Mouse (Mus musculus) lung, adult 18-20 months (tissue): ENCODE measurements around the gene Vasp.

Source experiments
- DNase-seq, 2 experiments: peaks; one replicate each; pipeline ENCODE4 v3.0.0; 2022; ENCODE audit warnings: mixed read lengths in 2 of 2

Vasp gene

DNA sequence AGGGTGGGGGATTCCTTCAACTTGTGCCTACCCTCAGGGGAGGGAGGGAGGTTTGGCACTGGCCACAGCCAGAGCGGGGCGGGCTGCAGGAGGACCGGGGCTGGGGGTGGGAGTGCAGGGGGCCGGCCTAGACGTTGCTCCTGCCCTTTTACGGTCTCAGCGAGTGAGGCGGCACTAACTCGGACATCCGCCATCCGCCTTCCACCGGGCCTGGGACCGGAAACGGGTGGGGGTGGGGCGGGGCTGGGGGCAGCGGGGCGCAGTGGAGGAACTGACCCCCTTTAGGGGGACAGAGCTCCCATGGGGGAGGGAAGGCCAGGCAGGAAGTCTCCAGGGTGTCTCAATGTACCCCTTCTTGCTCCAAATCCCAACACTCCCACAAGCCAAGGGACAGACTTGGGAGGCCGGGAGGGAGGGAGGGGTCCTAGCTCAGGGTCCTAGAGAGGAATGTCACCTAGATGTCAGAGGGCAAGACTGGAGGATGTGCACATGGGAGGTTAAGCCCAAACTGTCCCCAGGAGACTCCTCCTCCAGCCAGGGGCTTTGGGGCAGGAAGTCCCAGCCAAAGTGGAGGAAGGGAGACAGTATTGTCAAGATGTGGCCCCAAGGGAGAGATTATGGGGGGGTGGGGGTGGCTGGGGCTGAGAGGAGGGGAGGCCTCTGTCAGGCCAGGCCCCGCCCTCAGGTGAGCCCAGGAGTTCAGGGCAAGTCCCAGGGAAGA lies 1.7 kb downstream of the Vasp start:
- peak; percentile 78 to 86 for DNase-seq

DNA sequence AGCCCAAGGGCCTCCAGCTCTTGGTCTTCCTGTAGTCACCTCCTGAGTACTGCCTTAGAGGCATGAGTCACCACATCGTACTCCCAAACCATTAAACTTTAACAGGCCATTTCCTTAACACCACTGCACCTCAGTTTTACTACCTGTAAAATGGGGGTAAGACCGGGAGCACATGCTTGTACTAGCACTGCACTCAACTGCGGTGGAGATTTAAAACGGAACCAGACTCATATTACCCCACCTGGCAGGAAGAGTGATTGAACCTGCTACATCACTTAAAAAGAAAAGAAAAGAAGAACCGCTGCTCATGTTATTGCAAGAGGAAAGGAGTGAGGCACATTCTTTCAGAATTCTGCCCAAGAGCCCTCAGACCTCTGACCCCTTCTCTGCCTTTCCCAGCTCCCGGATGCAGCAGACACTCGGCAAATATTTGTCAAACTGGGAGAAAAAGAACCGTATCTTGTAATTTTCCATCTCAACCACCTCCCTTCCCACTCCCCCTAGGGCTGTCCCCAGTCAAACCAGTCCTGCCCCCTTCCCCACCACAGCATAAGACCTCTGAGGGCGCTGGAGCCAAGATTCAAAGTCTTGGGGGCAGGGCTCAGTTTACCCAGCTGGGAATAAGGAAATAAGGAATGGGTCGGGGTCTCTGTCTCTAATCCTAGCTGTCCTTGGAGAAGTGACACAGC lies 2.5 kb downstream of the Vasp start:
- peak; percentile 56 to 70 for DNase-seq

DNA sequence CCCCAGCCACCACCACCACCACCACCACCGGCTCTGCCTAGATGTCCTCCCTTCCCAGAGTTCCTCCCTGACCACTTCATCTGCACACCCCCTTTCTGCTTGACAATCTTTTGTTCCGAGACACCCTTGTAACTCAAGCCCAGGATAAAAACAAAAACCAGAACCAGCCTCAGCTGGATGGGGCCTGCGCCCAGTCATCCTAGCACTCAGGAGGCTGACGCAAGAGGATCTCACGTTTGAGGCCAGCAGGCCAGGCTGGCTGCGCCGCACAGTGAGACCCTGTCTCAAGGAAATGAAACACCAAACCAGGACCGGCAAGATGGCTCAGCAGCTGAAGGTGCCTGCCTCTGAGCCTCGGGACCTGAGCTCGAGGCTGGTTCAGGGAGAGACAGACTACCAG lies 4.6 kb downstream of the Vasp start:
- peak; percentile 57 to 70 for DNase-seq

DNA sequence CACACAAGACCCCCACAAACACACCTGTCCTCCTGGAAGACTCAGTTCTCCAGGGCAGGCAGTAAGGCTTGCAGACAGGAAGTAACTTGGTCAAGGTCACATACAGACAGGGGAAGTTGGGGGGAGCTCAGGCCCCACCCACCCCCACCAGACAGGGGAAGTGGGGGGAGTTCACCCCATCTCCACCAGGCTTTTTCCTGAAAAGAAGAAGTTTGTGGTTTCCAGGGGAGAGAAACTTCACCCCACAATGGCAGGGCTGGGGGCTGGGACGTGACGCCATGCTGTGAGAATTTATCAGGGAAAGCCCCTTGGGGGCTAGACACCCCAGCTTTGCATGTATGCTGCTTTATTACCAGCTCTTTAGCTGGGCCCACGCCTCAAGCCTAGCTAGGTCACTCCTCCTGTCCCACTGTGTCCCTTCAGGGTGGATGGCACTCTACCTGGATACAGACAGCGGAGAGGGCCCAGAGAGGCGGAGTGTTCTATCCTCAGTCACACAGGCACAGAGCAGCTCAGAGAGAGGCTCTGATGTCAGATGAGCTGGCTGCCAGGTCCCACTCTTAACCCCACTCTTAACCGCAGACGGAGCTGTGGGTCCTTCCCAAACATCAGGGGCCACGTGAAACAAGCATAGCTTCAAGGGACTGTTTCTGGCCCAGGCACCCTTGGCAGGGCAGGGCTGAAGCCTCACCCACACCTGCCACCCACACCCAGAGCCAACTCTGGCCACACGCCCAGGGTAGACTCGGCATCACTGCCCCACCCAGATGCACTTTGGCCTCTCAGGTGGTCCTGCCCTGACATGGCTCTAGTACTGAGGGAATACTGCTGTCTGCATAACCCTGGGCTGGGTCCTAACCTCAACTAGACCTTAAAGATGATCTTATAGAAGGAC lies 5.4 kb downstream of the Vasp start:
- DNase-seq, result peak; percentile 67 to 70

DNA sequence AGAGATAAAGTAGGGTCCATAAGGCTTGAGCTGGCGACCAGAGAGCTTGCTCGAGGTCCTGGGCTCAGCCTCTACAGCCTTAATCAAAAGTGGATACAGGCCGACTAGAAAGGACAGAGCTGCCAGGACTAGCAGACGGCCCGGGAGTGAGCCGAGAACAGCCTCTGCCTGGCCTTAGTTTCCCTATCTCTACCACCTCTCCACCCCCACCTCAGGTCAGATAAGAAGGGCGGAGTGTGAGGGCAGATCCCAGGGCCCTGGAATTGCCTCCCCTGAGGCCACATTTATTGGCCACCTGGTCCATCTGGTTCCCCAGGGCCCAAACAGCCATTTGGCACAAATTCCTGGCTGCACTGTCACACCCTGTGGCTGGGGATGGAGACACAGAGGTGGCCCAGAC lies 6.5 kb downstream of the Vasp start:
- no peak for DNase-seq

DNA sequence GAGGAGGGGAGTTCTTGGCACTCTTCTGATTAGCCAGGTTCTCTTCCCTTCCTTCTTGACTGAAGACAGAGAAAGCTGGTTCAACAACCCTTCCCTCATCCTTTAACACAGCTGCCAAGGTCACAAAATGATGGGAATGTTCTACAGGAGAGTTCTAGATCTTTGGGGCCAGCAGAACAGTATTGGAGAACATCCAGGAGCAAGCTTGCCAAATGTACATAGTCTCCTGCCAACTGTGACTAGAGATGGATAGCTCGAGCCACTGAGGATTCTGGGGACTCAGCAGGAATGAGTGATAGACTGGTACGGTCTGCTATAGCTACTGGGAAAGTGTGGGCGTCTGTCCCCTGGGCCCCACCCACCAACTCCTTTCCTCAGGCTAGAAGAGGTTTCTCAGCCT lies 13.3 kb downstream of the Vasp start:
- peak in 1 of 2 experiments; percentile 27 for DNase-seq

DNA sequence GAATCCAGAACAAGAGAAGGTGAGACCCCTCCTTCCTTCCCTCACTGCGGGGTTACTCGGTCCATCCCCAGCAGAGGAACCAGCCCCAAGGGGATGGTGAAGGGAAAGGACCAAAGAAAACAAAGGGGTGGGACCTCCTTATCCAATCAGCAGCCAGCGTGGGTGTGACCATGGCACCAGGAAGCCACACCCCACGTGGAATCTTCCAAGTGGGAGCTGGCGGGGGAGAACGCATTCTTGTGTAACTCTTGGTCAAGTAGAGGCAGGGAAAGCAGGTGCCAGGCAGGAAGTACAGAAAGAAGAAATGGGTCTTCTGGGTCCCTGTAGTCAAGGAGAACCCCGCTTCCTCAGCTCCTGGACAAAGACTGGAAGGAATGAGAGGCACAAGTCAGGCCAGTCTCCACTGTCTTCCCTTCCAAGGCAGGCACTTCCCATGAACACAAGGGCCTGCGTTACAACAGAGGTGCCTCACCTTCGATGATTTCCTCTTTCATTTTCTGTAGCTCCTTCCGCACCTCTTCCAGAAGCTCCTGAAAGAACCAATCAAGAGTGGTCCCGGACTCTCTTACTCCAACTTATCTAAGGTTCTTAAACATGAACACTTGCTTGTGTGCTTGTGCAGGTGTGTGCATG lies 14.1 kb downstream of the Vasp start:
- DNase-seq, result peak; percentile 90 to 93

DNA sequence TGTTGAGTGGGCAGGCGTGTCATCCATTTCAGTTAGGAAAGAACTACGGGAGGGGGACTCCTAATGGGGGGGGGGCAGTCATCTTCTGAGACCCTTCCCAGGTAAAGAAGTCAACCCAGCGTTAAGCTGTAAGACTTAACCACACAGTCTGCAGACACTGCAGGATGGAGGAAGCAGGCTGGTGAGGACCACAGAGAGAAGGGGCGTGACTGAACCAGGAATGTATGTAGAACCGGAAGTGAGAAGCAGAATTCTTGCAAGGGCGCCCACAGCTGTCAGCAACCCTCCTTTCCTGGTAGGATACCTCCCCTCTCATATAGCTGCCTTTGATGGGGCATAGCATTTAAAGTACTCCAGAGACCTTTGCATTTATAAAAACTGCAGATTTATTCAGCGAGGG lies 15.1 kb downstream of the Vasp start:
- no peak for DNase-seq

DNA sequence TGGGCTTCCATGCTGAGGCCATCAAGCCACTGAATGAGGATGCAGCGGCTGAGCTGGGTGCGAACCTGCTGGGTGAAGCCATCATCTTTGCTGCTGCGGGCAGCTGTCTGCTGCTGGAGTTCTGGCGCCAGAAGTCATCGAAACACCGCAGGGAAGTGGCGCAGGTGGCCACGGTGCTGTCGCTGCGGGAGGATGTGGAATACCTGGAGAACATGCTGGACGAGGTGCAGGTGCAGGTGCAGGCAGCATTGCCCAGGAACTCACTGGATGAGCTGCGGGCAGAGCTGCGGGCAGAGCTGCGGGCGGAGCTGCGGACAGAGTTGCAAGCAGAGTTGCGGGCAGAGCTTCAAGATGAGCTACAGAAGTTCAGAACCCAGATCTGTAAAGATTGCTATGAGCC lies 16.2 kb downstream of the Vasp start:
- DNase-seq, result no peak

DNA sequence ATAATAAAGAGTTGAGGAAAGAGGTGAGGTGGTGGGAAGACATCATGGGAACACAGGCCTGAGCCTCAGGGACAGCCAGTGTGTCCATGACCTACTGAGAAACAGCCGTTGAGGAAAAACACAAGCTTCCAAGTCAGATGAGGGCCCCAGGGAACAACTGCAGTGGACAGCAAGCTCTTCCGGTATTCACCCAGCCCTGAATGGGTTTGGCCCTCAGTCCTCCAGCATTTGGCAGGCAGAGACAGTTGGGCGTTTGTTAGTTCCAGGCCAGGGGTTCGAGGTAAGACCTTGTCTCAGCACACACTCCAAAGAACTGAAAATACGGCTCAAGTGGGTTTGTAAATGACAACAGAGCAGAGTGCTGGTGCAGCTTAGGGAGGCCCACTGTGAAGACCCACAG lies 18.2 kb downstream of the Vasp start:
- DNase-seq, result no peak

DNA sequence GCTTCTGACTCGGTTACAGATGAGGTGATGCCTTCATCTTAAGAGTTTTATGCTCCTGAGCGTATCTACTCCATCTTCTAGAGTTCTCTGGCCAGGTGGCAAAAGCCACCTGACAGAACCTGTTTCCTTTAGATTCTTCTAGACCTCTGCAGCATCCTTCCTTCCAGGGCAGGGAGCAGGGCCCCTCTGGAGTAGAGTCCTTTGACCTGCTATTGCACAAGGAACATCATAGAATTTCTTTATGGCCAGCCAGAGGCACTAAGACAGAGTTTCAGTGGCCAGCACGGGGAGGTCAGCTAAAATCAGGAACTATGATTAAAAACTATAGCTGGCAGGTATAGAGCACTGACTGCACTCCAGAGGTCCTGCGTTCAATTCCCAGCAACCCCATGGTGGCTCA lies 19.5 kb downstream of the Vasp start:
- DNase-seq, result no peak

DNA sequence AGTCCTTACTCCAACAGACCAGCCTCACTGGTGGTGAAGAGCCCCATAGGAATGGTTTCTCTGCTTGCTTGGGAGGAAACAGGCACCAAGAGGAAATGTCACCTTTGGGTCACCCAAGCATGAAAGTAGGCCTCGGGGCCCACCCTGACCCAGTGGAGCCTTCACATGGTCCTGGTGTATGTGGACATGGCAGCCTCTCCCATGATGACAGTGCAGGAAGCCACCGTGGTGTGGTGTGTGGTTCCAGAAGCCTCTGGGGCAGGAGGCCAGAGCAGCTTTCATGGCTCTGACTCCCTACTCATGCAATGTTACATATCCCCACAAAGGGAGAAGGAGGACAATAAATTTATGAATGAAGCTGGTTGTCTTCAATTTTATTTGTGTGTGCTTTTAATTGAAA lies 24.1 kb downstream of the Vasp start:
- DNase-seq, result no peak

DNA sequence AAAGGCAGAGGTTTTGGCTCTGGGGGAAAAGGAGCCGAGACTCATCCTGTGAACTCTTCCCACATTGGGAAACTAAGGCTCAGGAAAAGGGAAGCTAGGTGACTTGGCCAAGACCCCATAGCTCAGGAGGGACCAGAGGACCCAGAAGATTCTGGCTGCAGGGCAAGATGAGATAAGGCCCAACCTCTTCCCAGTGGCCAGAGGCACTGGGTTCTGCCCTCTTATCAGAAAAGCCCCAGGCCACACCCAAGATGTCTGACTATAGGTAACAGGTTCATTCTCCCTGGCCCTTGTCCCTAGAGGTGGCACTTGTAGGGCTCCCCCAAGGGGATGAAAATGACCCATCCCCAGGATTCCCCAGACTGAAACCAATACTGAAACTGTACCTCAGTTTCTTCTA lies 24.8 kb downstream of the Vasp start:
- DNase-seq, result no peak

DNA sequence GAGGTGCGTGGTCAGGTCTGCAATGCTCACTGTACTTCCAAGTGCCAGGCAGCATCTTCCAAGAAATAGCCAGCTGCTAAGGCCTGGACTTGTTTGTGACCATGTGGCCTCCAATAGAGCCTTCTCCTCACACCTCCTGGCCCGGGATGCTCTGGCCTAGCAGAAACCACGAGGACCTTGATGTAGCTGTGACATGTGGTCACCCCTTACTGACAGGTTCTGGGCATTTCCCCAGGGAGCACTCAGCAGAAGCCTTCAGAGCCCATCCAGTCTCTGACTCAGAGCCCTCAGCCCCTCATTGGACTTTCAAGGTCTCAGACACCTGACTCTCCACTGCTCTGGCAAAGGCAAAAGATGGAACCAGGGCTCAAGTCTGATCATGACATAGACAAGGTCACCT lies 26.5 kb downstream of the Vasp start:
- DNase-seq, result no peak

DNA sequence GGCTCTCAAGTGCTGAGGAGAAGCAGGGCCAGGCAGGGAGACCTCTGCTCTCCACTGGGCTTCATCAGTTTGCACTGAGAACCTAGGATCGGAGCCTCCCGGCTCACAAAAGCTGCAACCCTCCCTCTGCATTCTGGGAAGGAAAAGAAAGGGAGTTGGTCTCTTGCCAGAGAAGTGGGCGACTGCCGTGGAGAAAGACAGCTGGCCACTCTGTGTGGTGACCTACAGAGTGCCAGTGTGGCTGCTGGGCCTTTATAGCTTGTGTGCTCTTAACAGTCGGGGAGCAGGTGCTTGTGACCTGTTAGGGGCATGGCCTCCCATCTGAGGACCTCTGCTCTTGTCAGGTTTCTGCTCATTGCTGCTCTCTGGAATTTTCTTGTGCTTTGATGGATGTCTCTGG lies 27.8 kb downstream of the Vasp start:
- no peak for DNase-seq

DNA sequence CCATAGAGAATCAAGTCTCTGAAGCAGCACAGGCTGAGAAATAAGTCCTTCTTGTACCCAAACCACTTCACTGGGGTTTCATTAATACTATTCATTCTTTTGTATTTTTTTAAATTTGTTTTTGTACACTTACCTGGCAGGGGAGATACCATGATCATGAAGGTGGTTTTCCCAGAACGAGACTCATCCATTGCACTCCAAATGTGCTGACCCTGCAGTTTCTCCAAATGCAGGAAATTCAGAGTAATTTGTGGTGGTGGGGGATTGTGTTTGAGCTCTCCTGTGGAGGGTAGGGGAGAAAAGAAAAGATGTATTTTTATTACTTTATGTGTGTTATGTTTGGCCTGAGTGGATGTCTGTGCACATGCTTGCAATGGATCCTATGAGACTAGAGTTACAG lies 29.6 kb downstream of the Vasp start:
- no peak for DNase-seq

DNA sequence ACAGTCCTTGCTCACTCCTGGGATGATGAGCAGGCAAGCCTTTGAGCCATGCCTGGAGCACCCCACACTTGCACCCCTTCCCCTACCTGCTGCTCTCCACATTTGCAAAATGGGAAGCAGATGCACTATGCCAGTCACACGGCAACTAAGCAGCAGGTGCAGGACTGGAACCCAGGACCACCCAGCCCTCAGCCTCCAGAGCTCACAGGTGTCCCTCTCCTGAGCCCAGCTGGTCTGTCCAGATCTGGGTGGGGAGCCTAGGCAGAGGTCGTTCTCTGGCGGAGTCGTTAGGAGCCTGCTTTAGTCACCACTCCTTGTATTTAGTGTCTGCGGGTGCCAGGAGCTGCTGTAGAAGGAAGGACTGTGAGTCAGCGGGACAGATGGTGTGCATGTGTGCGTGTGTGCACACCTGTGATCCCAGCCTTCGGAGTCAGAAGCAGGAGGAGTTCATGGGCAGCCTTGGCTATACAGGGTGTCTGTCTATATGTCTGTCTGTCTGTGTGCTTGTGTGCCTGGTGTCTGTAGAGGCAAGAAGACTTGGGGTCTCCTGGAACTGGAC lies 30.6 kb downstream of the Vasp start:
- DNase-seq, result no peak

DNA sequence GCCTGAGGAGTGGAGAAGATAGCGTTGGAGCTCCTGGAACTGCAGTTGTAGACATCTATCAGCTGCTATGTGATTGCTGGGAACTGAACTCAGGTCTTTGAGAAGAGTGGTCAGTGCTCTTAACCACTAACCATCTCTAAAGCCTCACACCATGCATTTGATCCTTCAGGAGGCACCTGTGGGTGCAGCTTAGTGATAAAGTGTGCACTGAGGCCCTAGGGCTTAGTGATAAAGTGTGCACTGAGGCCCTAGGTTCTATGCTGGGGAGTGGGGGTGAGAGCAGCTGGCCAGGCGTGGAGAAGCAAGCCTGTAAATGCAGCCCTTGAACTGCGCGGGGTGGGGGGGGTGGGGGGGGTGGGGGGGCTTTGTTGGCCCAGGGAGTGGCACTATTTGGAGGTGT lies 31.6 kb downstream of the Vasp start:
- DNase-seq, result no peak

DNA sequence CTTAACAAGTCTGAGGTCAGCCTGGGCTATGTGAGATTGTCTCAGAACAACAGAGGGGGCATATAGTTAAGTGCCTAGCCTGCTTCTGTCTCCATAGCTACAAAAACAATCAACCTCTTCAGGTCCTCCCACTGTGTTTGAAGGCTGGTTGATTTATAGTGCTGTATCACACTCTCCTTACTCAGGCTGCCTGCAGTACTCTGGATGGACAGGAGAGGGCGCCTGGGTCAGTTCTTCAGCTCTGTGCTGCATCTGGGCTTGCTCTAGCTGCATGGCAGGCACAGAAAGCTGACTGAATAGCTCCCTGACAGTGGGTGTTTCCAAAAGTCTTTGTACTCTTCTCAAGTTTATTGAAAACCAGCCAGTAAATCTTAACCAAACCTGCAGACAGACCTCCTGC lies 32.2 kb downstream of the Vasp start:
- peak; percentile 85 to 90 for DNase-seq

DNA sequence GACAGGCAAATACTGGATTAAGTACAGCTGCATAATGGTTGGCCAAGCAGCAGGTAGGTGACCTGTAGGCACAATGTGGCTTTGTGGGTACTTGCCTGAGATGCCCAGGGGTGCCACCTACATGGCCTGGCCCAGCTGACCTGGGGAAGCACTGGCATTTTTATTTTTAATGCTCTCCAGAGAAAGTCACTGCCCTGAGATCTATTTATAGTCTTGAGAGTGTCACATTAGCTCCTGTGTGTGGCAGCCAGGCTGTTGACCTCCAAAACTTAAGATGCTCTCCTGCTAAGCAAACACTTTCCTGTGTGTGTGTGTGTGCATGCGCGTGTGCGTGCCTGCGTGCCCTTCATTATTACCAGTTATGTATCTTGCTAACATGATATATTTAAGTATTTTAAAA lies 33.3 kb downstream of the Vasp start:
- DNase-seq, result peak; percentile 61 to 69

DNA sequence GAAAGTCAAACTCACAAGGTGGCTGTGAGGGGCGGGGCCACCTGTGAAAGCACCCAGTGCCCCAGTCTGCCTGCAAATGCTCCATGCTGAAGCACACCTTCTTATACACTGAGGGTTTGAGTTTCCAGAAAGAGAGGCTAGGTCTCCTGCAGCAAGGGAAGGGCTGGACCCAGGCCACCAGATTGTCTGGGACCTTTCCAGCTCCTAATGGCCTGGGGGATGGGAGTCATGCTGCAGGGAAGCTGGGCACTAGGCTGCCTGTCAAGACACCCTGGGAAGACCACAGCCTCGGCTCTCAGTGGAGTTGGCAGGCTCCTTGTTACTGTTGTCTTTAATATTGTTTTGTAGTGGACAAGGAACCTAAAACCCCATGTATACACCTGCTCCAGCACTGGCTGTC lies 35.2 kb downstream of the Vasp start:
- DNase-seq, result no peak

DNA sequence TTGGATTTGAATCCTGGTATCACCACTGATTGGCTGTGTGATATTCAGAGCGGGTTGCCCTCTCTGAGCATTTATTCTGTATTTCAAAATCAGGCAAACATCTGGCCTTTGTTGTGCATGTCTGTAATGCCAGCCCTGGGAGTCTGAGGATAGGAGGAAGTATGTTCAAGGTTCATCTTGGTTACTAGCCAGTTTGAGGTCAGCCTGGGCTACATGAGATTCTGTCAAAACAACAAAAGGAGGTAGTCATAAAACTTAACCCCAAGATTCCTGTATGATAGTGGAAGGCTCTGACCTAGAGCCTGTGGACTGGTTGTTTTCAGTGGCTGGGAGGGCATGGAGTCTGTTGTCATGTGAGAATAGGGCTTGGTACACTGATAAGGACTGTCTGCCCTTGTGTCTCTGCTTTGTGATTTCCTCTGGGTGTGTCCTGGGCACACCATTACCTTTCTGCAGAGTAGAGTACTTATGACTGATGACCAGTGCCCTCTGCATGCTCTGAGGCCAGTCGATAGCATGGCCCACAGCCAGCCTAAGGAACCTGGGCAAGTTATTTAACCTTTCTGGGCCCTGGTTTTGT lies 36.4 kb downstream of the Vasp start:
- DNase-seq, result no peak

DNA sequence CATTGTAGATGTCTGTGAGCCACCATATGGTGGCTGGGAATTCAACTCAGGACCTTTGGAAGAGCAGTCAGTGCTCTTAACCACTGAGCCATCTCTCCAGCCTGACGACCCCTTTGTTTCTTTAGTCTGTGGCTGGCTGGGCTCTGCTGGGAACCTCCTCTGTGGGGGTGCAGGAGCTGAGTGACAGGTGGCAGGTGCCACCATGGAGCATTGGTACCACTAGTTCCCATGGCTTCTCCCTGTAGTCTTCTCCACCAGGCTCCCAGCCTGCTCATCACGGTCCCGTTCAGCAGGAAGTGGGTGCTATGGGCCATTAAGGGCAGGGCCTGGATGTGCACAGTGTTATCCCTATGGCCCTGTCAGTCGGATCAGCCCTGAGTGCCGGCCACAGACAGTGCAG lies 37.0 kb downstream of the Vasp start:
- no peak for DNase-seq
